Mouse (Mus musculus) MEL (cell line): ENCODE measurements at regions not wholly inside any gene's neighbourhood (a gene's known extent, or its start where the extent isn't known, plus 50 kb on each side); places are given as distances from the start of the nearest gene placed in this dataset.

ENCODE experiments used
- DNase-seq: peaks from one replicate; pipeline ENCODE4 v3.0.0; 2011; ENCODE audit warnings: low read depth, low spot score
- H3K27ac ChIP-seq: 2 replicates; pipeline ENCODE4 v1.5.1; 2012; ENCODE audit warnings: low read depth, mild to moderate bottlenecking, control low read depth, low read length, moderate library complexity; ENCODE audit not compliant: control insufficient read depth
- H3K27me3 ChIP-seq, 2 experiments: fragments of 150-350 bp in 1 of 2; sonication (generic) in 1 of 2; 2 replicates each; pipeline ENCODE4 v1.6.1; 2012; ENCODE audit warnings: low read length in 2 of 2, mild to moderate bottlenecking in 2 of 2, improper control_type of control experiment in 1 of 2, moderate library complexity in 1 of 2; ENCODE audit not compliant: insufficient read depth in 2 of 2, control insufficient read depth in 1 of 2
- H3K36me3 ChIP-seq, 2 experiments: 2 replicates each; pipeline ENCODE4 v1.6.1; 2012 to 2014; ENCODE audit warnings: low read length in 2 of 2, improper control_type of control experiment in 1 of 2, inconsistent platforms in 1 of 2, mild to moderate bottlenecking in 1 of 2; ENCODE audit not compliant: insufficient read depth in 2 of 2, control insufficient read depth in 1 of 2
- H3K4me1 ChIP-seq, 2 experiments: fragments of 150-350 bp in 1 of 2; sonication (generic) in 1 of 2; 2 replicates each; pipeline ENCODE4 v1.6.1; 2012; ENCODE audit warnings: low read length in 2 of 2, improper control_type of control experiment in 1 of 2, mild to moderate bottlenecking in 1 of 2; ENCODE audit not compliant: insufficient read depth in 2 of 2, control insufficient read depth in 1 of 2
- H3K4me3 ChIP-seq, 2 experiments: fragments of 150-350 bp in 1 of 2; sonication (generic) in 1 of 2; 2 replicates each; pipeline ENCODE4 v1.5.1; 2012; ENCODE audit warnings: low read depth in 2 of 2, low read length in 2 of 2, mild to moderate bottlenecking in 2 of 2, moderate library complexity in 2 of 2, control low read depth in 1 of 2, improper control_type of control experiment in 1 of 2; ENCODE audit not compliant: control insufficient read depth in 1 of 2, insufficient read depth in 1 of 2
- H3K79me2 ChIP-seq: 2 replicates; pipeline ENCODE4 v1.6.1; 2012; ENCODE audit warnings: mild to moderate bottlenecking, low read length, moderate library complexity; ENCODE audit not compliant: control insufficient read depth, poor library complexity, insufficient read depth
- H3K9ac ChIP-seq: 2 replicates; pipeline ENCODE4 v1.6.1; 2012; ENCODE audit warnings: low read depth, mild to moderate bottlenecking, control low read depth, low read length, moderate library complexity; ENCODE audit not compliant: control insufficient read depth, poor library complexity, severe bottlenecking
- H3K9me3 ChIP-seq: fragments of 150-350 bp; sonication (generic); replicated peaks from 2 replicates; pipeline ENCODE4 v1.6.1; 2012; ENCODE audit warnings: mild to moderate bottlenecking, low read length, improper control_type of control experiment, moderate library complexity; ENCODE audit not compliant: insufficient read depth
- E2F4 ChIP-seq: IDR thresholded peaks from 2 replicates; pipeline ENCODE4 v1.6.1; 2011; ENCODE audit warnings: low read depth, low read length, improper control_type of control experiment, borderline replicate concordance
- EP300 ChIP-seq, 2 experiments: IDR thresholded peaks; 2 replicates each; pipeline ENCODE4 v1.6.1; 2011; ENCODE audit warnings: improper control_type of control experiment in 2 of 2, low read length in 2 of 2, low read depth in 1 of 2, mild to moderate bottlenecking in 1 of 2
- GABPA ChIP-seq: IDR thresholded peaks from 2 replicates; pipeline ENCODE4 v1.6.1; 2012; ENCODE audit warnings: low read depth, mild to moderate bottlenecking, inconsistent platforms, low read length, improper control_type of control experiment, moderate library complexity
- GATA1 ChIP-seq: IDR thresholded peaks from 2 replicates; pipeline ENCODE4 v1.6.1; 2011; ENCODE audit warnings: low read depth, low read length, improper control_type of control experiment
- HCFC1 ChIP-seq: IDR thresholded peaks from 2 replicates; pipeline ENCODE4 v1.6.1; 2012; ENCODE audit warnings: low read depth, mild to moderate bottlenecking, inconsistent platforms, low read length, improper control_type of control experiment, moderate library complexity
- KAT2A ChIP-seq: conservative IDR thresholded peaks from 2 replicates; pipeline ENCODE4 v1.6.1; 2012; ENCODE audit warnings: low read depth, low read length, improper control_type of control experiment, inconsistent platforms
- MAX ChIP-seq: IDR thresholded peaks from 2 replicates; pipeline ENCODE4 v1.6.1; 2011; ENCODE audit warnings: low read length, improper control_type of control experiment
- MAZ ChIP-seq: IDR thresholded peaks from 2 replicates; pipeline ENCODE4 v1.6.1; 2012; ENCODE audit warnings: low read depth, mild to moderate bottlenecking, inconsistent platforms, low read length, improper control_type of control experiment
- MXI1 ChIP-seq: IDR thresholded peaks from 2 replicates; pipeline ENCODE4 v1.6.1; 2011; ENCODE audit warnings: mild to moderate bottlenecking, low read depth, low read length, improper control_type of control experiment
- MYB ChIP-seq: IDR thresholded peaks from 2 replicates; pipeline ENCODE4 v1.6.1; 2011; ENCODE audit warnings: mild to moderate bottlenecking, low read depth, low read length, improper control_type of control experiment
- POLR2AphosphoS2 ChIP-seq: IDR thresholded peaks from 2 replicates; pipeline ENCODE4 v1.6.1; 2011; ENCODE audit warnings: low read length, improper control_type of control experiment
- POLR2AphosphoS5 ChIP-seq: IDR thresholded peaks from 2 replicates; pipeline ENCODE4 v1.6.1; 2012; ENCODE audit warnings: low read depth, borderline replicate concordance, mild to moderate bottlenecking, inconsistent platforms, low read length, moderate library complexity, mixed read lengths
- SIN3A ChIP-seq: IDR thresholded peaks from 2 replicates; pipeline ENCODE4 v1.6.1; 2012; ENCODE audit warnings: low read length, improper control_type of control experiment, inconsistent platforms
- TBP ChIP-seq: IDR thresholded peaks from 2 replicates; pipeline ENCODE4 v1.8.0; 2011; ENCODE audit warnings: low read depth, low read length, improper control_type of control experiment
- TCF12 ChIP-seq: IDR thresholded peaks from 2 replicates; pipeline ENCODE4 v1.6.1; 2014; ENCODE audit warnings: low read depth, mild to moderate bottlenecking, inconsistent platforms, low read length, improper control_type of control experiment, moderate library complexity
- USF1 ChIP-seq: IDR thresholded peaks from 2 replicates; pipeline ENCODE4 v1.6.1; 2014; ENCODE audit warnings: low read depth, mild to moderate bottlenecking, inconsistent platforms, low read length, improper control_type of control experiment, moderate library complexity
- USF2 ChIP-seq, 2 experiments: IDR thresholded peaks; 2 replicates each; pipeline ENCODE4 v1.6.1; 2011 to 2012; ENCODE audit warnings: improper control_type of control experiment in 2 of 2, low read length in 2 of 2, borderline replicate concordance in 1 of 2, inconsistent platforms in 1 of 2, low read depth in 1 of 2, mild to moderate bottlenecking in 1 of 2; ENCODE audit not compliant: insufficient read depth in 1 of 2
- ZKSCAN1 ChIP-seq: IDR thresholded peaks from 2 replicates; pipeline ENCODE4 v1.6.1; 2012; ENCODE audit warnings: low read depth, mild to moderate bottlenecking, inconsistent platforms, low read length, improper control_type of control experiment, moderate library complexity

DNA sequence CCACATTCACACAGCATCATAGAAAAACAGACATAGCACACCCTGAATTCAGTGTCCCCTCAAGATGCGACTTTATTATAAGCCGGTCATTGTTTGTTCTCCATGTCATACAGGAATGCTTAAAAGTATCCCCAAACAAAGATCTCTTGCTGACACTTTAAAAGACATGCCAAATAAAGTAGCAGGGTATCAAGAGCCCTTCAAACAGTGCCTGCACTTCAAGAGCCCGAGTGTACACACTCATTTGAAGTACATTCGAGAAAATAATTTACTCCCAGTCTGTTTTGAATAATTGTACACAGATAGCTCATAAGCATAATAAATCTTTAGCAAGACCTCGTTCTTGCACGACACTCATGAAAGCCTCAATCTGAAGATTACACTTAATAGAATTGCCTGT lies 249.1 kb downstream of the Abcc12 start:
- Histone ChIP-seq H3K9me3 (no peaks in the 10 kb centered on the region), H3K79me2 (no peaks in the 10 kb centered on the region), H3K9ac (no peak overlapping the region), H3K27me3 (no peaks in the 10 kb centered on the region), H3K4me1 (no peaks in the 10 kb centered on the region), H3K4me3 (no peak overlapping the region), H3K36me3 (no peaks in the 10 kb centered on the region), H3K27ac (no peak overlapping the region)
- no peak for DNase-seq
- TF ChIP-seq USF2 (IDR thresholded peaks at IDR 0.05; ENCODE audit: borderline replicate concordance in 1 of 2, insufficient read depth in 1 of 2, low read depth in 1 of 2, low read length in 2 of 2) (no peak), TCF12 (no peak), POLR2AphosphoS5 (no peak), MAX (no peak), POLR2AphosphoS2 (no peak), GABPA (no peak)

GRCm38 (mm10) chr8:86328626-86329025 lies 251.9 kb downstream of the Abcc12 start:
- H3K27ac ChIP-seq = no peak overlapping the region
- H3K4me3 ChIP-seq = no peak overlapping the region
- no peaks in the 10 kb centered on the region for H3K79me2 ChIP-seq
- no peaks in the 10 kb centered on the region for H3K4me1 ChIP-seq
- no peaks in the 10 kb centered on the region for H3K9me3 ChIP-seq
- DNase-seq = no peak
- no peak overlapping the region for H3K9ac ChIP-seq
- no peaks in the 10 kb centered on the region for H3K36me3 ChIP-seq
- TF ChIP-seq POLR2AphosphoS5 (no peak), MAZ (no peak), MYB (no peak), KAT2A (no peak), TCF12 (no peak), SIN3A (no peak), GATA1 (no peak), HCFC1 (no peak), USF1 (no peak)
- H3K27me3 ChIP-seq = no peaks in the 10 kb centered on the region

DNA sequence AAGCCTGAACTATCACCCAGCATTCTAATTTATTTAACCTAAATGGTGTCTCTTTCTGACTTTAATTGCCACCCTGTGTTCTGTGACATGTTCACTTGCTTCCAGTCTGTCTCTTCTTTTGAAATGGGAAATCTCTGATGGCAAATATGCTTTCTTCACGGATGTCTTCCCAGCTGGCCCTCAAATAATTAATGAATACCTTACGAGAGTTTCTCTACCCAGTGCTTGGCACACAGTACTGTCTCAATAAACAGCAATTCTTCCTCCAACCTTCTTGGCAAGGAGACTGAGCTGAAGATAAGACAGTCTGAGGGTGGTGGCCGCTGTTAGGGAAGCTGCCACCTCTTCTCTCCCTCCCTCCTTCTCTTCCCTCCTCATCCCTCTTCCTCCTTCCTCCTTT lies 252.5 kb downstream of the Abcc12 start:
- H3K27ac ChIP-seq = no peak overlapping the region
- no peak for TF ChIP-seq EP300 (IDR thresholded peaks at IDR 0.05; ENCODE audit: low read depth in 1 of 2, low read length in 2 of 2)
- no peak for TF ChIP-seq TBP
- no peak for TF ChIP-seq ZKSCAN1
- TF ChIP-seq POLR2AphosphoS5 = no peak
- no peak for TF ChIP-seq MXI1
- no peak for TF ChIP-seq E2F4

More for the DNA sequence above, 252.5 kb downstream of the Abcc12 start:
- Histone ChIP-seq H3K4me3 (no peak overlapping the region), H3K9ac (no peak overlapping the region), H3K79me2 (no peaks in the 10 kb centered on the region), H3K27me3 (no peaks in the 10 kb centered on the region), H3K9me3 (no peaks in the 10 kb centered on the region), H3K36me3 (no peaks in the 10 kb centered on the region), H3K4me1 (no peaks in the 10 kb centered on the region)
- no peak for DNase-seq
